Mouse (Mus musculus) frontal cortex, adult 2 months (tissue): Measurements from ENCODE around the gene Myl7. TPM values are rescaled to one million over a fixed set of nuclear protein-coding genes. Genes with fewer than 3 reads are reported as not detected.
A peak's percentile ranks its signal among the peaks of the same experiment; 100 is the strongest.
"Not testable (repeated sequence)": the region's sequence is repeated elsewhere in the genome, so short reads cannot be mapped to it uniquely, and the experiment has no call there.

Experiments used
- DNase-seq, 2 experiments: peaks; one replicate each; pipeline ENCODE4 v3.0.0; 2022; ENCODE audit warnings: low spot score in 1 of 2; ENCODE audit errors: extremely low spot score in 1 of 2
- polyA plus RNA-seq: library from polyadenylated mRNA; depleted of rRNA; stranded (reverse); fragments of >200 nt; gene quantifications from 2 replicates; pipeline ENCODE4 v1.2.3, GENCODE M21; 2012

Gene Myl7
- polyA plus RNA-seq, 1 experiment = not detected

DNA sequence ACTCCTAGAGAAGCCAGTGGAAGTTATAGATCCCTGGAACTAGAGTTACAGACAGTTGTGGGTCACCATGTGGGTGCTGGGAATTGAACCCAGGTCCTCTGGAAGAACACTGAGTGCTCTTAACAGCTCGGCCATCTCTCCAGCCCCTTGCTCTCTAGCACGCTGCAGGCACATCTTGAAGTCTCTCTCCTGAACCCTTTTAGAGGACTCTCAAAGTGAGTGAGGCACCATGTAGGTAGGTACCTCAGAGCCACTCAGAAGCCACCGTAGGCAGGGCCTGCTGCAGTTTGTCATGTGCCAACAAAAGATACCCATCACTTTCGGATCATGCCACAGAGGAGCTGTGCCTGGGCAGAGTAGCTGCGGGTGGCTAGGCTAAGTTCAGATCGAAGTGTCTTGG is 6.3 kb upstream of the Myl7 start:
- DNase-seq = no peak

DNA sequence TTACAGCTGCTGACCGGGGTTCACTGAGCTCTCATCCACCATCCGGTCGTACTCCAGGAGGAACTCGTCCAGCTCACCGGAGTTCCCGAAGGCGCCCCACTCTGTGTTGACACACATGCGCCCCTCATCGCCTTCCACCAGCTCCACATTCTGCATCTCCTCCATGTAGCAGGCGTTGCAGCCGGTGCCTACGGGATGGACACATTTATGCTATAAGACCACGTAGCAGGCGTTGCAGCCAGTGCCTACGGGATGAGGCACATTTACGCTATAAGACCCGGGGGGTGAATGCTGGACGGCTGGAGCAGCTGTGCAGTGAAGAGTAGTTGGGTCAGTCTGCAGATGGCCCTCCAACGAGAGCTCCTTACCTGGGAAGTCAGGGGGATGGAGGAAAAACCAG is 5.8 kb upstream of the Myl7 start:
- DNase-seq = no peak

- no peak for DNase-seq
Observed at GRCm38 (mm10) chr11:5903844-5904243, 5.3 kb upstream of the Myl7 start.

- DNase-seq = no peak
Observed at GRCm38 (mm10) chr11:5902390-5902789, 3.8 kb upstream of the Myl7 start.

- peak in 1 of 2 experiments; percentile 72 for DNase-seq
Observed at GRCm38 (mm10) chr11:5901950-5902349, 3.4 kb upstream of the Myl7 start.

GRCm38 (mm10) chr11:5901320-5901719 is 2.7 kb upstream of the Myl7 start:
- no peak for DNase-seq

DNA sequence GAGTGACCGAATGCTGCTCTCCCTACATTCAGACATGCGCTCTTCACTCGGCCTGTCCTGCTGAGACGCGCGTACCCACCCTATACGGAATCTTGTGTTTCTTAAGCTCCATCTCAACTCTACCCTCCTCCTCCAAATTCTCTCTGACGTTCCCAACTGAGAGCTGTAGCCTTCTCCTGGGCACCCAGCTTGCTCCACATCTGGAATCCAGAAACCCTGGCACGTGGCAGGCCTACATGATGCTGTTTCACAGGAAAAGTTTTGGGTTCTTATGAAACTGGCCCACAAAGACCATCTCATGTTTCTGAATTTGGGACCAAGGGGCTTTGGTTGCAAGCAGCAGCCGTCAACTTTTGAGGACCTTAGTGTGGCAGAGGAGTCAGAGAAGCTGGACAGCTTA is 704 bp upstream of the Myl7 start:
- DNase-seq = no peak

- DNase-seq = no peak
Observed at GRCm38 (mm10) chr11:5897839-5898238, 743 bp downstream of the Myl7 start.

- no peak for DNase-seq
Observed at GRCm38 (mm10) chr11:5897230-5897629, 1.4 kb downstream of the Myl7 start.

DNA sequence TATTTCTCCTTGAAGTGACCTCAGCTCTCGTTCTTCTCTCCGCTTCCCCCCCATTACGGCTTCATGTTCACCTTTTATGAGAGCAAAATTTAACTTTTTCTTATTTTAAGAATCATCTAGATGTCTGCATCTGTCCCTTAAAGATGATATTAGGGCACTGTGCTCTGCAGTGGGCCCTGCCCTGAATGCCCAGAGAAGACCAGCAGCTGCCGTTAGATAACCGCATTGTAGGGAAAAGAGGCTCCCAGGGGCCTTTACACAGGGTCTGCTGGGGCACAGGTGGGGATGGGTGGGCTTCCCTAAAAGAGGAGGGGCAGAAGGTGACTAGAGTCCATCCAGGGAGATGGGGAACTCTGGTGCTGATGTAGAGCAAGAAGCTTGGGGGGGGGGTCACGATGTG is 4.8 kb downstream of the Myl7 start:
- no peak for DNase-seq

DNA sequence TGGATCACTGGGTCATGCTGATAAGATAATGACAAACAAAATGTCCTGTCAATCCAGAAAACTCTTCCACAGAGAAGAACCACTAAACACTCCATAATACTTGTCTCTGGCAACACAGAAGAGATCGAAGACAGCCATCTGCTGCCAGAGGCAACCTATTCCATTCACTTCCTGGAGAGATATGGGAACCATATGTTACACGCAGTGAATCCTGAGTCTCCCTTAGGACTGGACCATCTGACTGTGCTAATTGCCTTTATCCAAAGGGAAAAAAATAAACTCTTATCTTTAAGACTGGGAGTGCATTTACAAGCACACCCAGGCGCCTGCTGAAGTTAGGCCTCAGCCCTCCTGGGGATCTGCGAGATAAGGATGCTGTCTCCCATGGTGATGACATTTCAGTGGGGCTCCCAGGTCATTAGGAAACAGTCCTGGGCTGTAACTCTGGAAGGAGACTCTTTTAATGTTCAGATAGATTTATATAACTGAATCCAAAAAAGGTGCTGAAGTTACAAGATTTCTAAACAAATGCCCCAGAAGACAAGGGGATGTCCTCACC is 5.7 kb downstream of the Myl7 start:
- DNase-seq = no peak

- DNase-seq = no peak
Observed at GRCm38 (mm10) chr11:5892151-5892591, 6.4 kb downstream of the Myl7 start.

DNA sequence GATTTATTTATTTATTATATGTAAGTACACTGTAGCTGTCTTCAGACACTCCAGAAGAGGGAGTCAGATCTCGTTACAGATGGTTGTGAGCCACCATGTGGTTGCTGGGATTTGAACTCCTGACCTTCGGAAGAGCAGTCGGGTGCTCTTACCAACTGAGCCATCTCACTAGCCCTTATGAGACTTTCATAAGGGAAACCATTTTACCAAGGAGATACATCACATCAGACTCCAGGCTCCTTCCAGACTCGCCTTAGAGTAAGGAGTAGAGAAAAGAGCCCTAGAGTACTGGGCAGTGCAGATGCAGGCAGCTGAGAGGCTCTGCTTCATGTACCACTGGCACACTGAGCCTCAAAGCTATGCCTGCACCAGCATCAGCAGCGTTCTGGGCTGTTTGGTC is 10.0 kb downstream of the Myl7 start:
- not testable (repeated sequence) for DNase-seq

DNA sequence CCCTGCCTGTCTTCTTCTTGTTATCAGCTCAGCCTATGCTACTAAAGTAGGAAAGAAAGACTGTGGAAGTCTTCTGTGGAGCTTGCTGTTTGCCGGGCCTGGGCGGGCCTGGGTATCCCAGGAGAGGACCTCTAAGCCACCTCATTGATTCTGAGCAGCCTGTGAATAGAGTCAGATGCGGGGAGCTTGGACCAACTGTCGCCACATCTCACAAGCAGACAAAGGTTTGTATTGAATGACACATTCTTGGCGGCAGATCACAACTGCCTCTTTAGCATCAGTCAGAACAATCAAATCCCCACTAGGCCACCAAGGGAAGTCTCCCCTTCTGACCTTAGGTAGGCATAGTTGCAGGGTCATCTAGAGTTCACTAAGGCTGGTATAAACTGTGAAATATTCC is 11.3 kb downstream of the Myl7 start:
- no peak for DNase-seq

DNA sequence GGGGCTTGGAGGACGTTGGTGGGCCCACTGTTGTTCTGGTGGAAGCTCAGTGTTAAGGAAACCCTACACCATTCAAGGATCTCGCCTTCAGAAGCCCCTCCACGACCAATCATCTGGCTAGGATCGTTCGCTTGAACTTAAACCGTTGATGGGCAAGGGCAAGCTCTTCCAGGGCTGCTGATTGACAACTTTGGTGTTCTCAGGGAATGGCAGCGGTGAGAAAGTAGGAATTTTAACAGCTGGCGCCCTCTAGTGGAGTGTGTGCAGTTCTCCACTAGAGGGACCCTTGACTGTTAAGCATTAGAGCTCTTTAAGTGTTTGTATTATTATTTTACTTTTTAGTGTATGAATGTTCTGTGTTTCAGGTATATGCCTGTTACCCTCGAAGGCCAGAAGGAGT is 12.4 kb downstream of the Myl7 start:
- peak in 1 of 2 experiments; percentile 80 for DNase-seq

DNA sequence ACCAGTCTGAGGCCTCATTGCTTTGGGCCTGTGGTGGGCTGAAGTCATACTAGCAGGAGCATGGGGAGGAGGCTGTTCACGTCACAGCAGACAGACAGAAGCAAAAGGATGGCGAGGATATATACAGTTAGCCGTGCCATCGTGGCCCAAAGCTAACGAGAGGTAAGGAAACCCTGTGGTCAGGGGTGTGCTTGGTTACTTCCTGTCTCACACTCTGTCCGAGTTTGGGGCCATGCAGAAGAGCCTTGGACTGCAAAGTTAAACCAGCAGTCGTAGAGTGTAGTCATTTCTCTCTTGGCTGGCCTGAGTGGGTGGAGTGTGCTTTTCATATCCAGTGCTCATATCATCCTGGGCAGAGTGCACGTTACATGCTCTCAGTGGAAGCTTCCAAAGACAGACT is 16.1 kb downstream of the Myl7 start:
- no peak for DNase-seq

DNA sequence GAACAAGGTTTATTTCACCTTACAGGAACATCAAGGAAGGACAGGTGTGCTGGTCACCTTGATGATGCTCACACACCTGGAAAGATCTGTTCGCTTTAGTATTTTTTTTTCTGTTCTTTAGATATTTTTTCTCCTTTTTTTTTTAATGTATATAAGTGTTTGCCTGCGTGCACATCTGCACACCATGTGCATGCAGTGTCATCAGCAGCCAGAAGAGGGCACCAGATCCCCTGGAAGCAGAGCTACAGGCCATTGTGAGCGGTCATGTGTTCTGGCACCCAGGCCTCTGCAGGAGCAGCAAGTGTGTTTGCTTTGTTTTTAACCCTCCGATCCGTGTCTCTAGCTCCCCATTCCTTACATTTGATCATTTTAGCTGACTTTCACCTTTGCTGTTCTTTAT is 18.7 kb downstream of the Myl7 start:
- DNase-seq = peak; percentile 26 to 65

- DNase-seq = no peak
Observed at GRCm38 (mm10) chr11:5878661-5879060, 19.9 kb downstream of the Myl7 start.

GRCm38 (mm10) chr11:5877921-5878526 is 20.6 kb downstream of the Myl7 start, which contains the start of gene Pold2:
Pold2 (minus strand) TSS chr11:5878292.
- DNase-seq = peak; percentile 96 to 98

- DNase-seq = no peak
Observed at GRCm38 (mm10) chr11:5877421-5877820, 21.2 kb downstream of the Myl7 start.

- DNase-seq = no peak
Observed at GRCm38 (mm10) chr11:5873192-5873591, 25.4 kb downstream of the Myl7 start.

DNA sequence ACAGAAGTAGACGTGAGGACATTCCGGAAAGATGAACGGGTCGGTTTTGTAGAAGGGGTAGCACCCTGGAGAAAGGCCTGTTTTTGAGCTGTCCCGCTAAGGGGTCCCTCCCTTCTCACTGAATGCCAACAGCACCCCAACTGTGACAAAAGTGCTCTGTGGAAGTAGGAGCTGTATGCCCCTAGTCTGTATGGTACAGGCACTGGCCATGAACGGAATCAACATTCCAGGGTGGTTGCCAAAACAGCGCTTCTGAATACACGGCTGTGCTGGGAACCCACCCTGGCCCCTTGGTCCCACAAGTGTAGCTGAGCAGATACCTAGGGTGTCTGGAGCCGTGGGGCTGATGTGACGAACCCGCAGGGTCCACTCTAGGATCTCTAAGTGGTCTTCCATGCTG is 25.9 kb downstream of the Myl7 start:
- no peak for DNase-seq

- no peak for DNase-seq
Observed at GRCm38 (mm10) chr11:5870069-5870468, 28.5 kb downstream of the Myl7 start.
